Mouse (Mus musculus) testis, adult 2 months (tissue): ENCODE measurements around the gene Creb5. TPM values are rescaled to one million over a fixed set of nuclear protein-coding genes. Genes with fewer than 3 reads are reported as not detected.

ENCODE experiments used
- H3K27ac ChIP-seq: fragments of 200-500 bp; 2 replicates; pipeline ENCODE4 v1.5.1; 2012; ENCODE audit warnings: low read depth, low read length; ENCODE audit not compliant: control insufficient read depth, insufficient read depth
- H3K27me3 ChIP-seq: fragments of 200-500 bp; 2 replicates; pipeline ENCODE4 v1.6.1; 2012; ENCODE audit warnings: mild to moderate bottlenecking, low read length, moderate library complexity; ENCODE audit not compliant: control insufficient read depth, insufficient read depth
- H3K36me3 ChIP-seq: fragments of 200-500 bp; 2 replicates; pipeline ENCODE4 v1.6.1; 2012; ENCODE audit warnings: mild to moderate bottlenecking, low read length; ENCODE audit not compliant: control insufficient read depth, insufficient read depth
- H3K4me1 ChIP-seq: fragments of 200-500 bp; 2 replicates; pipeline ENCODE4 v1.6.1; 2012; ENCODE audit warnings: low read length; ENCODE audit not compliant: control insufficient read depth, insufficient read depth
- H3K4me3 ChIP-seq: fragments of 200-500 bp; 2 replicates; pipeline ENCODE4 v1.5.1; 2012; ENCODE audit warnings: low read depth, mild to moderate bottlenecking, low read length, moderate library complexity, mixed read lengths; ENCODE audit not compliant: control insufficient read depth
- CTCF ChIP-seq: fragments of 200-500 bp; IDR thresholded peaks from 2 replicates; pipeline ENCODE4 v1.5.1; 2012; ENCODE audit warnings: low read depth, mild to moderate bottlenecking, inconsistent platforms, low read length, moderate library complexity; ENCODE audit not compliant: control insufficient read depth, insufficient read depth, insufficient replicate concordance
- POLR2A ChIP-seq: fragments of 200-500 bp; IDR thresholded peaks from 2 replicates; pipeline ENCODE4 v1.6.1; 2012; ENCODE audit warnings: low read depth, mild to moderate bottlenecking, inconsistent platforms, low read length, moderate library complexity; ENCODE audit not compliant: control insufficient read depth
- polyA plus RNA-seq: library from polyadenylated mRNA; depleted of rRNA; stranded (reverse); fragments of >200 nt; gene quantifications from 2 replicates; pipeline ENCODE4 v1.2.3, GENCODE M21; 2012

Creb5 gene
- polyA plus RNA-seq, 1 experiment: 0.26 TPM

DNA sequence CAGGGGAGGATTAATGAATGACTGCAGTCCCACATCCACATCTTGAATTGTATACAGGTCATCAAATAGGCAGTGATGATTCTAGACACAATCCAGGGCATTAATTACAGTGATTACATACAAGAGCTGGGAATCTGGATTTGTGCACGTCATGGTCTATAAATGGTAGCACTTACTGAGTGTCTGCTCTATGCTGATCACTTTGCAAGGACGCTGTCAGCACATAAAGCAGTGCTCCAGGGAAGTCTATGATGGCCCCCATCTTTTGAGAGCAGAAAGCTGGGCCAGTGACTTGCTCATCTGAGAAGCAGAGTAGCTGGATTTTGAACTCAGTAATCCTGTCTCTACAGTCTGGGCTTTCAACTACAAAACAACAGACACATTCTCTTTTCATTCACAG, 318.1 kb downstream of the Creb5 start:
- H3K27ac ChIP-seq: no peak overlapping the region

DNA sequence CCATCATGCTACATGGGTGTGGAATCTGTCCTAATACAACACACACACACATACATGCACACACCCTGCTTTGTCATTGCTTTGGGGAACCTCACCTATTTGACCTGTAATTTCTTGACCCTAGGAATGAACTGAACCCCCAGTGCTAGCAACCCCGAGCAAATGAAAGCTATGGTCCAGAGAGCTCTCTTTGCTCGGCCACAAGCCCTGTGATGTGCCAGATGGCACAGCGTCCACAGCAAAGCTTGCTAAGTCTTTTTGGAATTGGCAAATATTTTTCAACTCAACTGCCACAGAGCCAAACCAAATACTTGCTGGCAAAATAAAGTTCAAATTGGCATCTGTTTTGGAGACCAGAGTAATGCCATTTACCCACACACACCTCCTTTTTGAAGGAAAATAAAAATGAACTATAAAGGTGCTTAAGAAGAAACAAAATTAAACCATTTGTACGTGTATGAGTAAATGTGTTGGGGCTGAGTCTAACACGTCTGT, 324.4 kb downstream of the Creb5 start:
- Histone ChIP-seq H3K36me3 (no peaks in the 10 kb centered on the region), H3K4me1 (no peaks in the 10 kb centered on the region), H3K4me3 (no peak overlapping the region), H3K27ac (no peak overlapping the region), H3K27me3 (no peaks in the 10 kb centered on the region)
- TF ChIP-seq CTCF (no peak), POLR2A (no peak)

More for the DNA sequence above, 318.1 kb downstream of the Creb5 start:
- Histone ChIP-seq H3K36me3 (no peaks in the 10 kb centered on the region), H3K27me3 (no peaks in the 10 kb centered on the region), H3K4me1 (no peaks in the 10 kb centered on the region), H3K4me3 (no peak overlapping the region)
- TF ChIP-seq CTCF: no peak
- TF ChIP-seq POLR2A: no peak

DNA sequence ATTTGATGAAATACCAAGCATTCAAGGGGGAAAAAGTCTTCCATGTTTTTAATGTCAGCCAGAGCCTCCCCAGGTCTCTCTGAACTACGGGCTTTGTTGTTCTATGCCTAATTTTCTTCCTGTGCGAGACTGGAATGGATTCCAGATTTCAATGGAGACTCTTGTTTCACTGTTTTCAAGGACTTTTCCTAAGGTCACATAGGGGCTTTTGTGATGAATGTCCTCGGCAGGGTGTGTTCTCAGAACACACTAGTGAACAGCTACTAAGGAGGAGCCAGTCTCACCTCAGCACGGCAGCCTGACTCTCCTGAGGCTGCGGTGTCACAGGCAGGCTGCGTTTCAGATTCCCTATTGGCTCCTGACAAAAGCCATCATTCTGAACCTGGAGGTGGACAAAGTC, 325.6 kb downstream of the Creb5 start:
- Histone ChIP-seq H3K27me3 (no peaks in the 10 kb centered on the region), H3K4me3 (no peak overlapping the region), H3K36me3 (no peaks in the 10 kb centered on the region), H3K27ac (no peak overlapping the region), H3K4me1 (no peaks in the 10 kb centered on the region)
- no peak for TF ChIP-seq CTCF
- no peak for TF ChIP-seq POLR2A

DNA sequence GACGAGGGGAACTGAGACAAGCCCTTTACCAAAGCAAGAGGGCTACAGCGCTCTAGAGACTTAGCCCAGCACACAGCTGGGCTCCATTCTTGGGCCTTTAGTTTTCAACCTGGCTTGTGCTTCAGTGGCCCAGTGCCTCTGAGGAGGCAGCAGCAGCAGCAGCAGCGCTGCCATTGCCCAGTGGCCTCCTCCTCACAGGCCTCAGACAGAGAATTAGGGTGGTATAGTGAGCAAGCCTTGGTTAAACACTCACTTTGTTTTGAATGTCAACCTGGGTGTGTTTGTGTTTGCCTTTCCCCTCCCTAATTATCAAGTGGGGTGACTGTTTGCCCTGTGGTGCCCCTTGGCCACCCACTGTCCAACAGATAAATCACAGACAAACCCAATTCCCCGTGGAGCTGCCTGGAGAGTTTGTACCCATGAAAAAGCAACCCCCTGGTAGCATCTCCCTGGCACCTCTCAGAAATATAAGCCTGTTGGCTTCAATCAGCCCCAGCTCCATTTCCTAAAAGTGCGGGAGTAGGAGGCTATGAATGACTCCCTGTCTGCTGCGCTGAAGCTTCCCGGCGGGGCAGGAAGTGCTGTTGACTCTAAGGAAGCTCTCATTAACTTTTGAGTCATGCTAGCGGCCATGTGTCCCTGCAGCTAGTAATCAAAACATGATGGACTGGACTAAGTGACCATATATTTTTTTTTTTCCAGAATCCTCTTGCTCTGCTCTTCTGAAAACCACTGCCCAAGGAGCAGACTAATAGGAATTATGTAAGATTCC, 328.6 kb downstream of the Creb5 start:
- H3K4me3 ChIP-seq: no peak overlapping the region
- no peak overlapping the region for H3K27ac ChIP-seq
- H3K27me3 ChIP-seq: no peaks in the 10 kb centered on the region
- no peak for TF ChIP-seq POLR2A
- no peak for TF ChIP-seq CTCF
- H3K36me3 ChIP-seq: no peaks in the 10 kb centered on the region
- H3K4me1 ChIP-seq: no peaks in the 10 kb centered on the region

DNA sequence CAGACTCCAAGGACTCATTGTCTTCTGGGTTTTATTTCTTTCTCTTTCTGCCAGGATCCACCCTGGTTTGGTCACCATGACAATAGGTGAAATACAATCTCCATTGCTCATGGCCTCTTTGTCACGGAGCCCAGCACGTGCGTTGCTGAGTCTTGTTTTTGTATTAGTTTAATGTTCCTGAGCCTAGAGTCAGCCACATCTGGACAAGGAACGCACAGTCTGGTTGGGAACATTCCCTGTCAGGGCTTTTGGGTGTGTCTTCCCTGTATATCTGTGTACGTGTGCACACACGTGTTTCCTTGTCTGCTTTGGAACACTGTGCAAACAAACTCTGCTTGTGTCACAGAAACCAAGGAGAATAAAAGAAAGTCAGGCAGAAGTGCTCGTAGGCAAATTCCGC, 331.1 kb downstream of the Creb5 start:
- Histone ChIP-seq H3K4me3 (no peak overlapping the region), H3K27me3 (no peaks in the 10 kb centered on the region), H3K27ac (no peak overlapping the region), H3K36me3 (no peaks in the 10 kb centered on the region), H3K4me1 (no peaks in the 10 kb centered on the region)
- TF ChIP-seq POLR2A: no peak
- no peak for TF ChIP-seq CTCF

DNA sequence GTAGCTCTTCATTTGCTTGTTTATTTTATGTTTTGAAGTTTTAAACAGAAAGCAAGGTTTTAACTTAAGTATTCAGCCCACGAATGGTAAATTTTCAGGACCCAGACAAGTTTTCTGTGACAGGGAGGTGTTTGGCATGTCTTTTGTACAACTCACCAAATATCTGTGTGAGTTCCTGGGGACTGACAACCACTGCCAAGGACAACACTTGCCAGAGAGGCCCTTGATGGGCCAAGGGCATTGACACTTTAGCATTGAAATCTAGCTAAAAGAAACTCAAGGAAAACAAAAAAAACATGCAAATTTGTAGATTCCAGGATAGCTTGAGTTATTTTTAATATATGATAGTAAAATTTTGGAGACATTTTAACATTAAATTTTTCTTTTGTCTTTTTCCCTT, 332.6 kb downstream of the Creb5 start:
- H3K4me3 ChIP-seq: no peak overlapping the region
- H3K27me3 ChIP-seq: no peaks in the 10 kb centered on the region
- no peak overlapping the region for H3K27ac ChIP-seq
- no peaks in the 10 kb centered on the region for H3K4me1 ChIP-seq
- TF ChIP-seq CTCF (no peak), POLR2A (no peak)
- no peaks in the 10 kb centered on the region for H3K36me3 ChIP-seq

DNA sequence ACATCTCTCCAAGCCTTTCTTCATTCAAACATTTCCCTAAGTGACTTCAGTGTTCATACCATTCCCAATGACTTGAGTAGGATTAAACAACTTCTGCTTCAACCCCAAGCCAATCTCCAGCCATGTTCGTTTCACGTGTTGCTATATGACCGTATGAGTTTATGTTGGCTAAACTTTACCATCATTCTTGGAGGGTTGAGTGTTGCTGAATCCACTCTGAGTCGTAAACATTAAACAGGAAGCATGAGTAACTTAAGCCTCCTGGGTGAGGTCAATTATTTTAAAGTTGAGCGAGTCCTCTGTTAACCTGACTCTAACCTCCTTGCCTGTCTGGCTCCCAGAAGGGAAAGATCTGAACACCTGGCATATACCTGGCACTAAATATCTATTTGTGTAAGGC, 334.2 kb downstream of the Creb5 start:
- no peaks in the 10 kb centered on the region for H3K36me3 ChIP-seq
- H3K27me3 ChIP-seq: no peaks in the 10 kb centered on the region
- no peak overlapping the region for H3K27ac ChIP-seq
- no peak for TF ChIP-seq CTCF
- no peak for TF ChIP-seq POLR2A
- H3K4me1 ChIP-seq: no peaks in the 10 kb centered on the region
- H3K4me3 ChIP-seq: no peak overlapping the region

DNA sequence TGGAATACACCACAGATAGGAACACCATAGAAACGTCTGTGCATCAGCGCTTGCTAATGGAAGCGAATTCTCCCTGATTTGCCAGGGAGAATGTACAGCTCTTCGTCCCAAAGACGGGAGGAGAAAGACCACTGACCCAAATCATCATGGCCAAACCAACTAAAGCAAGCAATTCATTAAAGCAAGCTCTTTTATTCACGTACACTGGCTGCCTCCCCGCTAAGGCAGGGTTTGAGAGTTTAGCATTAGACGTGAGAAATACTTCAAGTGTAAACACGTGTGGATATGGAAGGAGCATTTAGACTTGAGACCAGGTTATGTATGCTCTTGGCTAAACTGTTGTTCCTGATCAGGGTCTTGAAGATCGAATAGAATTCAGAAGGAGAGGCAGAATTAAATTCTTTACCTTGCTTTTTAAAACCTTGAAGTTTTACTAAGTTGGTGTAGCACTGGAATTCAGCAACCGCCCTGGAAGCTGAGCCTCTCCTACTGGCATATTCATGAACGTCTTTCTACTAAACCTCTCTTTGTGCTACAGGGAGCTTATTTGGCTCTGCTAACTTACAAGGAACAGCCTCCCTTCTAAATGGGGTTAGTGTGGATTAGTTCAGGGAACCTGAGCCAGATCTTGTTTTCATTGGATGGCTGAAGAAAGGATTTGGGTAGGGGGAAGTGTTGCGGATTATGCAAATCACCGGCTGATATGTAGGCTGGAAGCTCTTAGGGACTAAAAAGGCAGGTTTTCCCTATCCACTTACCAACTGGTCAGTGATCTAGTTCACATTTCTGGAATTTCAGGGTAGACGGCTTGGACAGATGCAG, 337.6 kb downstream of the Creb5 start:
- Histone ChIP-seq H3K27ac (no peak overlapping the region), H3K4me1 (no peaks in the 10 kb centered on the region), H3K36me3 (no peaks in the 10 kb centered on the region), H3K27me3 (no peaks in the 10 kb centered on the region), H3K4me3 (no peak overlapping the region)
- TF ChIP-seq CTCF (no peak), POLR2A (no peak)
